In genomic region chr5:54038615-54039014, GRCm38 (mm10) we compare ENCODE assay signal across 29 mouse cellular contexts. TPM values are rescaled to one million over a fixed set of nuclear protein-coding genes. Genes with fewer than 3 reads are reported as not detected.
DNase-seq lines count a peak whose midpoint lies in the region; ATAC-seq and TF ChIP-seq lines count a peak whose summit lies in the region.
"Had no signal": no experiment of that assay in that cellular context is flagged by ENCODE, and none has a peak within 500 bp of the region (broad histone marks: within the 10 kb centered on the region; RNA-seq: fewer than 3 reads in every experiment).

No protein-coding gene starts in this region.

- H3K9me3 ChIP-seq in megakaryocyte, embryonic 14.5 days = no peaks in the 10 kb centered on the region
- H3K9me3 ChIP-seq: embryonic facial prominence, embryonic 13.5 days; heart, embryonic 13.5 days; hindbrain, embryonic 10.5 days; hindbrain, embryonic 15.5 days; liver, embryonic 12.5 days; midbrain, embryonic 10.5 days; neural tube, embryonic 15.5 days had no signal

- TF ChIP-seq CTCF in cerebellum, adult 2 months (IDR thresholded peaks at IDR 0.05; ENCODE audit: borderline replicate concordance, insufficient read depth, low read depth, low read length) = no peak

- peaks cover 60% of the 10 kb centered on the region for H3K4me1 ChIP-seq in megakaryocyte, embryonic 14.5 days
- H3K4me1 ChIP-seq in cerebellum, adult 2 months (ENCODE audit: control insufficient read depth, insufficient read depth, low read length) = peaks cover 4% of the 10 kb centered on the region; the same call in 1 of the 2 replicates

- no peaks in the 10 kb centered on the region for H3K27me3 ChIP-seq in megakaryocyte, embryonic 14.5 days (replicated peaks)
- H3K27me3 ChIP-seq in cerebellum, adult 2 months (ENCODE audit: control insufficient read depth, insufficient read depth, low read length) = no peaks in the 10 kb centered on the region
- H3K27me3 ChIP-seq: embryonic facial prominence, embryonic 13.5 days; heart, embryonic 13.5 days; hindbrain, embryonic 15.5 days; liver, embryonic 12.5 days; neural tube, embryonic 15.5 days had no signal

- H3K4me3 ChIP-seq in megakaryocyte, embryonic 14.5 days (replicated peaks) = peak overlapping the region; percentile 24
- no peak overlapping the region for H3K4me3 ChIP-seq in cerebellum, adult 2 months (replicated peaks; ENCODE audit: insufficient read depth, low read depth, low read length)
- H3K4me3 ChIP-seq: embryonic facial prominence, embryonic 13.5 days; heart, adult 2 months; heart, embryonic 13.5 days; hindbrain, embryonic 10.5 days; hindbrain, embryonic 15.5 days; liver, embryonic 12.5 days; midbrain, embryonic 10.5 days; neural tube, embryonic 15.5 days had no signal

- DNase-seq in CD4-positive, CD25-positive, alpha-beta regulatory T cell, adult 2 months (ENCODE audit: low read depth, low spot score) = peak; percentile 27
- DNase-seq in neural tube, embryonic 10.5 days (ENCODE audit: extremely low spot score, low spot score) = no peak
- DNase-seq in cerebellum, adult 2 months = no peak
- no peak for DNase-seq in kidney, adult 9 months
- DNase-seq: adrenal gland, adult 8-10 months; cerebellum, adult 9-10 months; cerebellum, postnatal 36 days; forebrain, postnatal 0 days; gastrocnemius, postnatal 25 days; heart, adult 2 months; heart, postnatal 10 days; kidney, adult 18-20 months; kidney, postnatal 4 days; liver, postnatal 0 days; lung, postnatal 36 days; right cerebral cortex, postnatal 25 days; thymus, postnatal 36 days had no signal

- no peak for TF ChIP-seq POLR2A in cerebellum, adult 2 months (IDR thresholded peaks at IDR 0.05; ENCODE audit: borderline replicate concordance, insufficient read depth, low read length)

- ATAC-seq in common myeloid progenitor, adult 5-6 weeks (replicated peaks; ENCODE audit: low read depth, poor library complexity, severe bottlenecking) = peak; percentile 85
- peak; percentile 60; the same call in 1 of the 2 replicates for ATAC-seq in neutrophil, adult 5-6 weeks (ENCODE audit: extremely low read depth, insufficient number of reproducible peaks, low FRiP score, poor library complexity, severe bottlenecking)
- ATAC-seq: activated CD4-positive, CD25-positive, alpha-beta regulatory T cell, adult 4 months; forebrain, postnatal 0 days; liver, embryonic 12.5 days; liver, postnatal 0 days had no signal

- no peak overlapping the region for H3K27ac ChIP-seq in cerebellum, adult 2 months (ENCODE audit: insufficient read depth, low read length)
- H3K27ac ChIP-seq: embryonic facial prominence, embryonic 13.5 days; heart, adult 2 months; heart, embryonic 13.5 days; hindbrain, embryonic 10.5 days; hindbrain, embryonic 15.5 days; kidney, postnatal 0 days; liver, embryonic 12.5 days; midbrain, embryonic 10.5 days; neural tube, embryonic 15.5 days had no signal

- H3K36me3 ChIP-seq in megakaryocyte, embryonic 14.5 days (replicated peaks; ENCODE audit: low read length) = no peaks in the 10 kb centered on the region
- H3K36me3 ChIP-seq: embryonic facial prominence, embryonic 13.5 days; heart, embryonic 13.5 days; hindbrain, embryonic 10.5 days; hindbrain, embryonic 15.5 days; liver, embryonic 12.5 days; midbrain, embryonic 10.5 days; neural tube, embryonic 15.5 days had no signal

- WGBS in cerebellum, adult 2 months = 75% methylated on average over 4 of the region's 4 CpGs

RNA-seq across cellular contexts. Expression of gene Stim2, which starts 40.3 kb away (rescaled TPM):
- total RNA-seq in common myeloid progenitor, adult 5-6 weeks (2017) = 17.2 and 19.4 TPM in 2 replicates
- polyA plus RNA-seq in megakaryocyte, embryonic 14.5 days (2012; ENCODE audit: insufficient read depth, low replicate concordance) = 3.0 and 6.9 TPM in 2 replicates
- total RNA-seq in neutrophil, adult 5-6 weeks (2017) = 45.9 and 59.3 TPM in 2 replicates
- 28.2 TPM in 2 replicates for polyA plus RNA-seq in cerebellum, adult 2 months (2012; rRNA removed)
